Mouse (Mus musculus) liver, embryonic 13.5 days (tissue): ENCODE measurements at regions not wholly inside any gene's neighbourhood (a gene's known extent, or its start where the extent isn't known, plus 50 kb on each side); places are given as distances from the start of the nearest gene placed in this dataset.

Experiments used
- ATAC-seq: fragments of 200-750 bp; cut with Nextera tagmentation; 2 replicates; pipeline ENCODE4 v1.8.0; 2017; ENCODE audit warnings: low read depth, mild to moderate bottlenecking, moderate number of reproducible peaks, moderate library complexity
- DNase-seq: peaks from one replicate; pipeline ENCODE4 v3.0.0; 2022
- H3K27ac ChIP-seq: fragments of 300-500 bp; sonication (generic); 2 replicates; pipeline ENCODE4 v1.5.1; 2015; ENCODE audit warnings: moderate library complexity, mild to moderate bottlenecking, inconsistent platforms
- H3K27me3 ChIP-seq: fragments of 300-500 bp; sonication (generic); 2 replicates; pipeline ENCODE4 v1.6.1; 2015; ENCODE audit warnings: mild to moderate bottlenecking, inconsistent platforms
- H3K36me3 ChIP-seq: fragments of 300-500 bp; sonication (generic); 2 replicates; pipeline ENCODE4 v1.6.1; 2015; ENCODE audit warnings: mild to moderate bottlenecking, inconsistent platforms
- H3K4me1 ChIP-seq: fragments of 300-500 bp; sonication (generic); replicated peaks from 2 replicates; pipeline ENCODE4 v1.6.1; 2015; ENCODE audit warnings: inconsistent platforms
- H3K4me2 ChIP-seq: fragments of 300-500 bp; sonication (generic); 2 replicates; pipeline ENCODE4 v1.6.1; 2015; ENCODE audit warnings: inconsistent platforms, mild to moderate bottlenecking, moderate library complexity
- H3K4me3 ChIP-seq: fragments of 300-500 bp; sonication (generic); replicated peaks from 2 replicates; pipeline ENCODE4 v1.5.1; 2015; ENCODE audit warnings: mild to moderate bottlenecking, inconsistent platforms
- H3K9ac ChIP-seq: fragments of 300-500 bp; sonication (generic); 2 replicates; pipeline ENCODE4 v1.6.1; 2015; ENCODE audit warnings: mild to moderate bottlenecking, inconsistent platforms
- H3K9me3 ChIP-seq: fragments of 300-500 bp; sonication (generic); replicated peaks from 2 replicates; pipeline ENCODE4 v1.6.1; 2016; ENCODE audit warnings: inconsistent platforms
- WGBS: fragments of 180-500 bp; shearing (Covaris S2); methylation state at CpG from one replicate; pipeline ENCODE4 v1.1.7; 2015; ENCODE audit not compliant: insufficient replicate concordance; 5-methylcytosine and 5-hydroxymethylcytosine counted together

DNA sequence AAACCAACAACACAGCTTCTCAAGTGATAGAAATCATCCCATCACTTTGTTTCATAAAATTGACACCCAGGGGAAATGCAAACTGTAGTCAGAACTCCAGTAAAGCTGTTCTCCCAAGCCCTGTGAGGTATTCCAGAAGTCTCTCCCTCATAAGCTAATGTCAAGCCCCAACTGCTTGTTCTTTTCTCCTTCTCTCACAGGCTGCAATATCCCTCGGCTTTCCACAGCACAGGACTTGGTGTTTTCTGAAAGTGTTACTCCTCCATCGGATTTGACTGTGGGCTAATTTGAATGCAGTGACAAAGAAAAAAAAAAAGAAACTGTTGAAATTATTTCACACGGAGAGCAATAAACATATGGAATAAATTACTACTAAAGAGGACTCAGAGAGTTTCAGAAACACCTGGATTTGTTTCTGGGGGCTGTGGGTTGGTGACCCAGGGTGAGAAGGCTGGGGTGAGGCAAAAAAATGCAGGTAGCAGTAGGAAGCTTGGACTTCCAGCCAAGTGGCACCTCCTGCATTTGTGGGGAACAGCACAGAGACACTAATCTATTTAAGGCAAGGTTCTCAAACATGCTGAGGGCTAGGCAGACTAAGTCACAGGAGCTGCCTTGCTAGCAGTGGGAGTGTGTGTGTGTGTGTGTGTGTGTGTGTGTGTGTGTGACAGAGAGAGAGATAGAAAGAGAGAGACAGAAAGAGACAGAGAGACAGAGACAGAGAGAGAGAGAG is 447.3 kb downstream of the Gm43517 start:
- no peak for DNase-seq
- WGBS: 32% methylated on average over 3 of the region's 3 CpGs

DNA sequence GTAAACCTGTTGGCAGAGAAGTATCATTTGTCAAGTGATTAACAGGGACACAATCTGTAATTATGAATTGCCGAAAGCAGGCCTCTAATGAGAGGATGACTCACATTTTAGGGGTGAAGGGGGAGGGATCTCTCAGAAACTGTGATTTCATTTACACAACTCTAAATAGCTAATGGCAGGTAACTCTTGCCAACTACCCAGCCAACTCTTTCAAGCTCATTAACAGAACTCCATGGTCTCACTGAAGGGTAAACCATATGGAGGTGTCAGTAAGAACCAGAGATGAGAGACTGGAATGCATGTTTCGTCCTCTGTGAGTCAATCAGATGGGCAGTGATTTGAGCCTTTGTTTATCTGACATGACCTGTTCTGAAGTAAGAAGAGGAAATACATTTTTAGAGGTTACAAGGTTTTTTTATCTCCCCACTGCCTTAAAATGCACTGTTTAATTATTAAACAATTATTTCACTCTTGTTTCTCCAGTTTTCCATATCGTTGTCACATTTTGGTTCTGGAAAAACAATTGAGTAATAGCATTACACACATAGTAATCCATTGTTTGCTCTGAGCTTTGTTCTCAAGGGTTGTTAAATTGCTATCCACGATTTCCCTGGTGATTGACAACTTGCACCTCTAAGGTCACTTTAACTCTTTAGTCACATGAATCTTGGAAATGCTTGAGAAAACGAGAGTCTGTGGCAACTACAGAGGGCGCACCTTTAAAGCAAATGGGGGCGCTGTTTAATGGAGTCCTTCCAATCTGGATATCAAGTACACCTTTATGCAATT is 451.5 kb downstream of the Gm43517 start:
- Histone ChIP-seq H3K4me2 (no peak overlapping the region), H3K9me3 (no peaks in the 10 kb centered on the region), H3K4me1 (no peaks in the 10 kb centered on the region), H3K36me3 (no peaks in the 10 kb centered on the region), H3K4me3 (no peak overlapping the region), H3K9ac (no peak overlapping the region), H3K27me3 (no peaks in the 10 kb centered on the region), H3K27ac (no peak overlapping the region)
- no peak for ATAC-seq
- no peak for DNase-seq
- 45% methylated on average over 7 of the region's 7 CpGs for WGBS

More for the DNA sequence above, 447.3 kb downstream of the Gm43517 start:
- Histone ChIP-seq H3K27me3 (no peaks in the 10 kb centered on the region), H3K4me2 (no peak overlapping the region), H3K36me3 (no peaks in the 10 kb centered on the region), H3K4me3 (no peak overlapping the region), H3K27ac (no peak overlapping the region), H3K9me3 (no peaks in the 10 kb centered on the region), H3K4me1 (no peaks in the 10 kb centered on the region), H3K9ac (no peak overlapping the region)
- no peak for ATAC-seq

DNA sequence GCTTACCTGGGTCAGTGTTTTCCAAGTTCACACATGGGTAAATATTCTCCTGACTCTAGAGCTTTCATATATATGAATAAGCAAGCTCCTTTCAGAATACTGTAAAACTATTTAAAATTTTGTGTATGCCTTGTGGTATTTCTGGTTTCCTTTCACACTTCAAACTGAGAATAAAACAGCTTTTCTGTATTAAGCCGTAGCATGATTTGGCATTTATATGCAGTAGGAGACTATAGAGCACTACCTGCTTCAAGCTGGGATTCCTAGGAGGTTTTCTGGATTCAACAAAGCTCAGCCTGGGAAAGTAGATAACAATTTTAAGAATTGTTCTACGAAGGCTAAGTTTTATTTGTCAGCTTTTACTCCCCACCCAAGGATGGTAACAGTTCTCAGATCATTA is 500.5 kb downstream of the Gm43517 start:
- Histone ChIP-seq H3K27me3 (no peaks in the 10 kb centered on the region), H3K27ac (no peak overlapping the region), H3K36me3 (no peaks in the 10 kb centered on the region), H3K9ac (no peak overlapping the region), H3K4me1 (no peaks in the 10 kb centered on the region), H3K9me3 (no peaks in the 10 kb centered on the region), H3K4me3 (no peak overlapping the region), H3K4me2 (no peak overlapping the region)
- WGBS: 52% methylated on average over 2 of the region's 2 CpGs
- DNase-seq (no peak), ATAC-seq (no peak)

GRCm38 (mm10) chr12:49887246-49887645 is 502.3 kb downstream of the Gm43517 start:
- 70% methylated on average over 2 of the region's 2 CpGs for WGBS
- Histone ChIP-seq H3K4me3 (no peak overlapping the region), H3K27me3 (no peaks in the 10 kb centered on the region), H3K9me3 (no peaks in the 10 kb centered on the region), H3K4me2 (no peak overlapping the region), H3K4me1 (no peaks in the 10 kb centered on the region), H3K27ac (no peak overlapping the region), H3K9ac (no peak overlapping the region), H3K36me3 (no peaks in the 10 kb centered on the region)
- no peak for ATAC-seq
- no peak for DNase-seq

- Histone ChIP-seq H3K9ac (no peak overlapping the region), H3K4me3 (no peak overlapping the region), H3K27me3 (no peaks in the 10 kb centered on the region), H3K36me3 (no peaks in the 10 kb centered on the region), H3K4me2 (no peak overlapping the region), H3K9me3 (no peaks in the 10 kb centered on the region), H3K4me1 (no peaks in the 10 kb centered on the region), H3K27ac (no peak overlapping the region)
- DNase-seq (no peak), ATAC-seq (no peak)
- WGBS: 72% methylated on average over 2 of the region's 2 CpGs
These were observed 512.8 kb downstream of the Gm43517 start for GRCm38 (mm10) chr12:49897768-49898167.

GRCm38 (mm10) chr12:49915691-49916090 is 530.7 kb downstream of the Gm43517 start:
- no peak overlapping the region for H3K9ac ChIP-seq
- H3K27me3 ChIP-seq: no peaks in the 10 kb centered on the region
- H3K27ac ChIP-seq: no peak overlapping the region
- no peak overlapping the region for H3K4me2 ChIP-seq
- no peak overlapping the region for H3K4me3 ChIP-seq
- 64% methylated on average over 3 of the region's 3 CpGs for WGBS
- ATAC-seq (no peak), DNase-seq (no peak)
- H3K9me3 ChIP-seq: no peaks in the 10 kb centered on the region
- H3K36me3 ChIP-seq: no peaks in the 10 kb centered on the region
- H3K4me1 ChIP-seq: no peaks in the 10 kb centered on the region

DNA sequence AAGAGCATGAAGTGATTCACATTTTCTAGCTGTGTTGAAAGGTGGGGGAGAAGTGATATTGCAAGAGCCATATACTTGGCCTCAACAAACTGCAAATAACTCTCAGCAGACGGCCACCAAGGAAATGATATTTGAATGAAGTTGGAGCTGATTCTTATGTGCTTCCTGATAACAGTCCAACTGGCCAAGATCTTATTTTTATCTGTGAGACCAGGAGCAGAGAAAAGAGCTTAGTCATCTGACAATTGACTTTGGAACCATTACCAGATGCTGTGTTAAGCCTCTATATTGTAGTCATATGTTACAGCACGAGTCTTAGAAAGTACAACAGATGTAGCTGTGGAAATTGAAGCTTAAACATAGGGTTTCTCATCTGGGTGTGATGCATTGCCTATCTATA is 536.6 kb downstream of the Gm43517 start:
- ATAC-seq: peak; percentile 55; the same call in 1 of the 2 replicates
- no peaks in the 10 kb centered on the region for H3K4me1 ChIP-seq
- no peak for DNase-seq
- H3K9ac ChIP-seq: no peak overlapping the region
- no peak overlapping the region for H3K4me2 ChIP-seq
- no peaks in the 10 kb centered on the region for H3K27me3 ChIP-seq
- H3K36me3 ChIP-seq: no peaks in the 10 kb centered on the region
- H3K9me3 ChIP-seq: no peaks in the 10 kb centered on the region
- no peak overlapping the region for H3K27ac ChIP-seq
- no peak overlapping the region for H3K4me3 ChIP-seq
- 24% methylated on average over 2 of the region's 2 CpGs for WGBS

DNA sequence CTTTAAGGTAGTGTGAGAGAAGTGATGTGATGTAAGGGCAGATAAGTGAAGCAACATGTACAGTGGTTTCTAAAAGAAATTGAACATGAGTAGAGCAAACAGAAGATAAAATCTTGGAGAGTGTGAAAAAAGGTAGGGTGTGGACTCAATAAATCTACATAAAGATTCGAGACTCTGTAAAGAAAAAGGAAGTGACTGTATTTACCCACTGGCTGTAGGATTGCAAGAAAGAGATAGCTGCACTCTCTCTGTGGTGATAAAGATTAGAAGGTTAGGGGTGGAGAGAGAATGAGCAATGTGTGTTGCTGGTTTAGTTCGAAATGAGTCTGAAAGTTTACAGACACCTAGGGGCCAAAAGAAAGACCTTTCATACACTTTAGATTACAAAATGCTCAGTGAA is 555.8 kb downstream of the Gm43517 start:
- WGBS: 23% methylated on average over 2 of the region's 2 CpGs
- Histone ChIP-seq H3K27me3 (no peaks in the 10 kb centered on the region), H3K9me3 (no peaks in the 10 kb centered on the region), H3K4me1 (no peaks in the 10 kb centered on the region), H3K27ac (no peak overlapping the region), H3K4me3 (no peak overlapping the region), H3K4me2 (no peak overlapping the region), H3K9ac (no peak overlapping the region), H3K36me3 (no peaks in the 10 kb centered on the region)
- no peak for ATAC-seq
- no peak for DNase-seq

- no peak overlapping the region for H3K9ac ChIP-seq
- no peaks in the 10 kb centered on the region for H3K27me3 ChIP-seq
- H3K4me1 ChIP-seq: no peaks in the 10 kb centered on the region
- no peak overlapping the region for H3K27ac ChIP-seq
- no peaks in the 10 kb centered on the region for H3K9me3 ChIP-seq
- H3K36me3 ChIP-seq: no peaks in the 10 kb centered on the region
- H3K4me2 ChIP-seq: no peak overlapping the region
- 67% methylated on average over 9 of the region's 9 CpGs for WGBS
- no peak for DNase-seq
- no peak for ATAC-seq
- H3K4me3 ChIP-seq: no peak overlapping the region
These were observed 560.1 kb downstream of the Gm43517 start for GRCm38 (mm10) chr12:49944911-49945627.

- H3K27me3 ChIP-seq: no peaks in the 10 kb centered on the region
- H3K36me3 ChIP-seq: no peaks in the 10 kb centered on the region
- H3K4me1 ChIP-seq: no peaks in the 10 kb centered on the region
- no peak overlapping the region for H3K27ac ChIP-seq
- H3K4me2 ChIP-seq: no peak overlapping the region
- ATAC-seq (no peak), DNase-seq (no peak)
- H3K4me3 ChIP-seq: no peak overlapping the region
- H3K9ac ChIP-seq: no peak overlapping the region
- H3K9me3 ChIP-seq: no peaks in the 10 kb centered on the region
- WGBS: 51% methylated on average over 4 of the region's 4 CpGs
These were observed 560.8 kb downstream of the Gm43517 start for GRCm38 (mm10) chr12:49945628-49946220.

DNA sequence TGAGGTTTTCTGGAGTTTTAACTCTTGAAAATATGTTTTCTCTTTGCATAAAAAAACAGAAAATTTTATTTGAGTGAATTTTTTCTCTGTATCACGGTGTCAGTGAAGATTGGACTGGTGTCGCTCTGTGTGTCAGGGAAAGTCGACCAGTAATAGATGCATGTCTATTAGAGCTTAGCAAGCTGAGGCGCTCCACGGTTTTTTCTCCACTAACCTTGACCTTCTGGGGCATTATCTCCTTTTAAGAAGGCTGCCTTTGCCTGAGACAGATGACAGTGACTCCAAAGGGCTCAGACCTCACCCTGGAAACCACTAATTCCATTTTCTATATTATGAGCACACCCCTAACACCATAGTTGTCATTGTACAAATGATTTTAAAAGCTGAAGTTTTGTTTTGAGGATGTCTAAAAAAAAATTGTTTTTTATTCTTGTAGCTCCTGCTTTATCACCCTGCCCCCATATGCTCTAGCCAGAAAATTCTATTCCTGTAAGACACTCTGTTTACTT is 561.8 kb downstream of the Gm43517 start:
- Histone ChIP-seq H3K4me2 (no peak overlapping the region), H3K9me3 (no peaks in the 10 kb centered on the region), H3K27ac (no peak overlapping the region), H3K4me3 (no peak overlapping the region), H3K27me3 (no peaks in the 10 kb centered on the region), H3K9ac (no peak overlapping the region), H3K4me1 (no peaks in the 10 kb centered on the region), H3K36me3 (no peaks in the 10 kb centered on the region)
- ATAC-seq: no peak
- no peak for DNase-seq
- 64% methylated on average over 5 of the region's 5 CpGs for WGBS
